Mouse (Mus musculus) midbrain, embryonic 12.5 days (tissue): Measurements from ENCODE around the gene Fbxw4. TPM values are rescaled to one million over a fixed set of nuclear protein-coding genes. Genes with fewer than 3 reads are reported as not detected.

ENCODE experiments used
- ATAC-seq: fragments of 200-750 bp; cut with Nextera tagmentation; 2 replicates; pipeline ENCODE4 v1.8.0; 2017; ENCODE audit warnings: low read depth, moderate TSS enrichment, moderate library complexity; ENCODE audit not compliant: low FRiP score
- H3K27ac ChIP-seq: fragments of 300-500 bp; sonication (generic); replicated peaks from 2 replicates; pipeline ENCODE4 v1.5.1; 2016; ENCODE audit warnings: mild to moderate bottlenecking
- H3K27me3 ChIP-seq: fragments of 300-500 bp; sonication (generic); 2 replicates; pipeline ENCODE4 v1.6.1; 2016; ENCODE audit warnings: mild to moderate bottlenecking
- H3K36me3 ChIP-seq: fragments of 300-500 bp; sonication (generic); 2 replicates; pipeline ENCODE4 v1.6.1; 2016
- H3K4me1 ChIP-seq: fragments of 300-500 bp; sonication (generic); 2 replicates; pipeline ENCODE4 v1.6.1; 2016
- H3K4me2 ChIP-seq: fragments of 300-500 bp; sonication (generic); replicated peaks from 2 replicates; pipeline ENCODE4 v1.6.1; 2016; ENCODE audit warnings: mild to moderate bottlenecking, moderate library complexity
- H3K4me3 ChIP-seq: fragments of 300-500 bp; sonication (generic); 2 replicates; pipeline ENCODE4 v1.5.1; 2016; ENCODE audit warnings: mild to moderate bottlenecking
- H3K9ac ChIP-seq: fragments of 300-500 bp; sonication (generic); replicated peaks from 2 replicates; pipeline ENCODE4 v1.6.1; 2016; ENCODE audit warnings: mild to moderate bottlenecking, moderate library complexity
- H3K9me3 ChIP-seq: fragments of 300-500 bp; sonication (generic); 2 replicates; pipeline ENCODE4 v1.6.1; 2016; ENCODE audit warnings: mild to moderate bottlenecking
- WGBS: fragments of 180-500 bp; shearing (Covaris S2); methylation state at CpG from one replicate; pipeline ENCODE4 v1.1.7; 2016; 5-methylcytosine and 5-hydroxymethylcytosine counted together
- polyA plus RNA-seq: library from polyadenylated mRNA; unstranded; fragments of >200 nt; fragmentation: Nextera tagmentation; extraction: Ambion mirVana; gene quantifications from 2 replicates; pipeline ENCODE4 v1.2.1, GENCODE M21; 2016

Fbxw4 gene
- polyA plus RNA-seq, 1 experiment from 2014 or later, result 5.9 TPM

GRCm38 (mm10) chr19:45623710-45624109 is 36.4 kb downstream of the Fbxw4 start:
- Histone ChIP-seq H3K4me1 (peaks cover 3% of the 10 kb centered on the region; the same call in 1 of the 2 replicates), H3K4me3 (no peak overlapping the region), H3K4me2 (no peak overlapping the region), H3K27me3 (peaks cover 38% of the 10 kb centered on the region), H3K9me3 (no peaks in the 10 kb centered on the region), H3K27ac (no peak overlapping the region), H3K36me3 (peaks cover 7% of the 10 kb centered on the region; the same call in 1 of the 2 replicates), H3K9ac (no peak overlapping the region)
- 81% methylated on average over 4 of the region's 4 CpGs for WGBS
- no peak for ATAC-seq

GRCm38 (mm10) chr19:45622144-45622543 is 38.0 kb downstream of the Fbxw4 start:
- Histone ChIP-seq H3K4me2 (no peak overlapping the region), H3K36me3 (peaks cover 7% of the 10 kb centered on the region; the same call in 1 of the 2 replicates), H3K9me3 (no peaks in the 10 kb centered on the region), H3K27ac (no peak overlapping the region), H3K4me3 (no peak overlapping the region), H3K27me3 (peaks cover 45% of the 10 kb centered on the region), H3K9ac (no peak overlapping the region), H3K4me1 (peaks cover 6% of the 10 kb centered on the region)
- no peak for ATAC-seq
- WGBS, result 33% methylated on average over 5 of the region's 5 CpGs

GRCm38 (mm10) chr19:45621061-45621460 is 39.1 kb downstream of the Fbxw4 start:
- H3K4me1 ChIP-seq, result peaks cover 17% of the 10 kb centered on the region
- H3K27ac ChIP-seq, result no peak overlapping the region
- H3K4me3 ChIP-seq, result no peak overlapping the region
- no peak for ATAC-seq
- H3K36me3 ChIP-seq, result peaks cover 7% of the 10 kb centered on the region; the same call in 1 of the 2 replicates
- 65% methylated on average over 7 of the region's 7 CpGs for WGBS
- peaks cover 53% of the 10 kb centered on the region for H3K27me3 ChIP-seq
- no peak overlapping the region for H3K4me2 ChIP-seq
- H3K9me3 ChIP-seq, result no peaks in the 10 kb centered on the region
- no peak overlapping the region for H3K9ac ChIP-seq

GRCm38 (mm10) chr19:45619744-45620501 is 40.2 kb downstream of the Fbxw4 start:
- Histone ChIP-seq H3K36me3 (no peaks in the 10 kb centered on the region), H3K27ac (no peak overlapping the region), H3K4me3 (no peak overlapping the region), H3K27me3 (peaks cover 61% of the 10 kb centered on the region), H3K9ac (no peak overlapping the region), H3K9me3 (no peaks in the 10 kb centered on the region), H3K4me1 (peaks cover 28% of the 10 kb centered on the region), H3K4me2 (no peak overlapping the region)
- no peak for ATAC-seq
- WGBS, result 87% methylated on average over 14 of the region's 14 CpGs

- no peak for ATAC-seq
- Histone ChIP-seq H3K4me2 (no peak overlapping the region), H3K27ac (no peak overlapping the region), H3K9ac (no peak overlapping the region), H3K27me3 (peaks cover 70% of the 10 kb centered on the region), H3K4me1 (peaks cover 31% of the 10 kb centered on the region), H3K4me3 (no peak overlapping the region), H3K9me3 (no peaks in the 10 kb centered on the region), H3K36me3 (no peaks in the 10 kb centered on the region)
- 90% methylated on average over 6 of the region's 6 CpGs for WGBS
Measured at GRCm38 (mm10) chr19:45618184-45618583, 41.9 kb downstream of the Fbxw4 start.

GRCm38 (mm10) chr19:45616735-45617134 is 43.4 kb downstream of the Fbxw4 start:
- Histone ChIP-seq H3K9me3 (no peaks in the 10 kb centered on the region), H3K27ac (no peak overlapping the region), H3K4me1 (peaks cover 32% of the 10 kb centered on the region), H3K9ac (no peak overlapping the region), H3K4me2 (no peak overlapping the region), H3K36me3 (no peaks in the 10 kb centered on the region), H3K4me3 (no peak overlapping the region), H3K27me3 (peaks cover 65% of the 10 kb centered on the region)
- no peak for ATAC-seq
- 19% methylated on average over 7 of the region's 7 CpGs for WGBS

GRCm38 (mm10) chr19:45616214-45616518 is 43.9 kb downstream of the Fbxw4 start:
- Histone ChIP-seq H3K4me3 (no peak overlapping the region), H3K9ac (no peak overlapping the region; the same call in 1 of the 2 replicates), H3K36me3 (no peaks in the 10 kb centered on the region), H3K27ac (peak overlapping the region; percentile 15; the same call in 1 of the 2 replicates), H3K4me1 (peaks cover 32% of the 10 kb centered on the region), H3K9me3 (no peaks in the 10 kb centered on the region), H3K4me2 (no peak overlapping the region), H3K27me3 (peaks cover 64% of the 10 kb centered on the region)
- WGBS, result 20% methylated on average over 4 of the region's 4 CpGs
- ATAC-seq, result peak; percentile 54; the same call in 1 of the 2 replicates

- ATAC-seq, result peak; percentile 34; the same call in 1 of the 2 replicates
Measured at GRCm38 (mm10) chr19:45615415-45616213, 44.5 kb downstream of the Fbxw4 start.

GRCm38 (mm10) chr19:45614928-45615327 is 45.2 kb downstream of the Fbxw4 start:
- Histone ChIP-seq H3K4me2 (no peak overlapping the region), H3K4me1 (peaks cover 32% of the 10 kb centered on the region), H3K9ac (no peak overlapping the region), H3K9me3 (no peaks in the 10 kb centered on the region), H3K27ac (no peak overlapping the region), H3K36me3 (no peaks in the 10 kb centered on the region), H3K27me3 (peaks cover 64% of the 10 kb centered on the region), H3K4me3 (no peak overlapping the region)
- 46% methylated on average over 3 of the region's 3 CpGs for WGBS
- no peak for ATAC-seq

More at GRCm38 (mm10) chr19:45615415-45616213, 44.5 kb downstream of the Fbxw4 start:
- H3K27me3 ChIP-seq, result peaks cover 65% of the 10 kb centered on the region
- no peak overlapping the region for H3K4me2 ChIP-seq
- WGBS, result 33% methylated on average over 12 of the region's 12 CpGs
- H3K9me3 ChIP-seq, result no peaks in the 10 kb centered on the region
- peak overlapping the region; percentile 15; the same call in 1 of the 2 replicates for H3K27ac ChIP-seq
- no peak overlapping the region for H3K4me3 ChIP-seq
- H3K36me3 ChIP-seq, result no peaks in the 10 kb centered on the region
- no peak overlapping the region; the same call in 1 of the 2 replicates for H3K9ac ChIP-seq
- H3K4me1 ChIP-seq, result peaks cover 32% of the 10 kb centered on the region

GRCm38 (mm10) chr19:45614375-45614774 is 45.7 kb downstream of the Fbxw4 start:
- Histone ChIP-seq H3K27ac (no peak overlapping the region), H3K4me2 (no peak overlapping the region), H3K9me3 (no peaks in the 10 kb centered on the region), H3K27me3 (peaks cover 68% of the 10 kb centered on the region), H3K4me1 (peaks cover 32% of the 10 kb centered on the region), H3K36me3 (no peaks in the 10 kb centered on the region), H3K9ac (no peak overlapping the region), H3K4me3 (no peak overlapping the region)
- 81% methylated on average over 8 of the region's 8 CpGs for WGBS
- ATAC-seq, result no peak

- H3K4me3 ChIP-seq, result no peak overlapping the region
- no peak for ATAC-seq
- H3K9me3 ChIP-seq, result no peaks in the 10 kb centered on the region
- H3K27me3 ChIP-seq, result peaks cover 58% of the 10 kb centered on the region
- H3K4me2 ChIP-seq, result no peak overlapping the region
- no peaks in the 10 kb centered on the region for H3K36me3 ChIP-seq
- H3K4me1 ChIP-seq, result peaks cover 38% of the 10 kb centered on the region
- no peak overlapping the region for H3K27ac ChIP-seq
- H3K9ac ChIP-seq, result no peak overlapping the region
- 83% methylated on average over 5 of the region's 5 CpGs for WGBS
Measured at GRCm38 (mm10) chr19:45610823-45611222, 49.3 kb downstream of the Fbxw4 start.
